Mouse (Mus musculus) neutrophil, adult 65 days (primary cell): ENCODE results near the gene Myo15. TPM values are rescaled to one million over a fixed set of nuclear protein-coding genes. Genes with fewer than 3 reads are reported as not detected.

ENCODE experiments used
- total RNA-seq: library from RNA; stranded (reverse); gene quantifications from 2 replicates; pipeline ENCODE4 v1.2.4, GENCODE M21; 2023

The Myo15 gene
- 0.22 and 0.29 TPM in 2 replicates for total RNA-seq

DNA sequence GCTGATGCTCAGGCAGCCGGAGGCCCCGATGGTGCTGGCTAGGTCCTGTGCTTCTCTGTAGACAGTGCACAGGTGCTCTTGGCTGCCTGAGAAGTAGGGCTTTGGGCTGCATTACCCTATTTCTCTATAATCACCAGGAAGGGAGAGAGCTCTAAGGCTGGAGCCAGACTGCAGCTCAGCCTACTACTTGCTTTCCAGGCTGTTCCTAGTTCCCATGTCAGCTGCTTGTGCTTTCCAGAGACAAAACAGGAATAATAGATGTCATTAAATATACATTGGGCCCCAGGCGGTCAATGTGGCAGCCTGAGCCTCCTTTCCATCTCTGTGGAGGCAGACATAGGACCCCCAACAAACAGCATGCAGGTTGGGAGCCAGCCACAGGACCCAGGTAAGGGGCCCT is at the start of gene Myo15:
TSS of gene Myo15 (plus strand) at position 301 of the 400 bp plus-strand sequence.

DNA sequence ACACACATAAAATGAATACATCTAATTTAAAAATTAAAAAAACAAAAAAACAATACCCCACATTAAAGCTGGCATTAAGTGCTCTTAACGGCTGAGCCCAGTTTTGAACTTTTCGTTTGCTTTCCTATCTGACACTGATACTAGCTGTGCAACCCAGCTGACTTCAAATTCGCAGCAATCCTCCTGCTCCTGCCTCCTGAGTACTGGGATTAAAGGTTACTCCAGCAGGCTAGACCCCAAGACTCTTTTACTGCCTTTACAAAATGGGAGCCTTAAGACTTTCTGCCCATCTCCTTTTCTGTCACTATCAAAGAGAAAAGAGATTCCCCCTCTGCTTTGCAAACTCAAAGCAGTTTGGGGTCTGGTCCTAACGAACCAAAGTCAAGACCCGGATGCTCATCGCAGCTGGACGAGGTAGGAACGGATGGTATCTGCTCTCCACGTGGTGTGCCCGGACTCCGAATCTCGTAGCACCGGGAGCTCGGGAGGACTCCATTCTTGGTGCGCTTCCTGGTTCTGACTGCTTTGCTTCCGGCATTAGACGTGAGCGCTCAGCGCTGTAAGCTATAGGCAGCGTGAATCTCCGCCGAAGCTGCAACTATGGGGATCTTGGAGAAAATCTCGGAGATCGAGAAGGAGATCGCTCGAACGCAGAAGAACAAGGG is 14.9 kb upstream of the Myo15 start, which contains the start of gene Drg2:
TSS of gene Drg2 (plus strand) at position 512 of the 665 bp plus-strand sequence.

DNA sequence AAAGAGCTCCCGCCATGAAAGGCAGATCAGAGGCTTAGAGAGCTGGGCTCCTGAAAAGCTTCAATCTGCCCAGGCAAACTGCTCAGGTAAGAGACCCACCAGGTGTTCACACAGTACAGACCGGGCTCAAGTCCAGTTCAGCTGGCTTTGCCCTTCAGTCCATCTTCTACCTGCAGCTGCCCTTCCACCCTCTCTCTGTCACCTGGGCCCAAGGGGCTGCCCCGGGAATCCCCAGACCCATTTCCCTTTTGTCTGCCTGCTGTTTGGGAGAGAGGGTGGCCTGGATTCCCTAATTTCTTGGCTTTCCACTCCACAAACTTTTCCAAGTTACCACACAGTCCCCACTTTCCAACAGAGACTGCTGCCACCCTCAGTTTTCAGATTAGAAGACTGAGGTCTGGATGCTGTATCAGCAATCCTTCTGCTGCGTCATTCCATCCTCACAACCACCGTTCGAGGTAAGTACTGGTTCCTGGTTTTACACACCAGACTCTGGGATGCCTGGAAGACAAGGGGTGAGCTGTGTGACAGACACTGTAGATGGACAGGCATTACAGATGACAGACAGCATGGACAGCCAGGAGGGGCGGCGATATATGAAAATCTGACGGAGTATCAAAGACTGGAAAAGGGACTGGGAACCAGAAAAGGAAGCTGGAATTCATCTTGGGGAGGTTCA is 67.2 kb downstream of the Myo15 start, which contains the start of gene Alkbh5:
TSS of gene Alkbh5 (plus strand) at position 202 of the 679 bp plus-strand sequence.

Other genes starting within 250 kb of the Myo15 start
- gene Srebf1, start 246.8 kb upstream of the Myo15 start, total RNA-seq: 66.6 and 68.9 TPM in 2 replicates
- 10.1 and 14.1 TPM in 2 replicates for gene Tom1l2, start 116.4 kb upstream of the Myo15 start, total RNA-seq
- gene Drc3, start 116.0 kb upstream of the Myo15 start, total RNA-seq: 0.32 and 0.36 TPM in 2 replicates
- gene Gid4, start 52.2 kb upstream of the Myo15 start, total RNA-seq: 4.2 and 5.6 TPM in 2 replicates
- 8.6 and 11.4 TPM in 2 replicates for gene Atpaf2, start 50.9 kb upstream of the Myo15 start, total RNA-seq
- gene Drg2, start 14.7 kb upstream of the Myo15 start, total RNA-seq: 29.1 and 36.8 TPM in 2 replicates
- 37.3 and 44.7 TPM in 2 replicates for gene Alkbh5, start 67.0 kb downstream of the Myo15 start, total RNA-seq
- gene Llgl1, start 230.4 kb downstream of the Myo15 start, total RNA-seq: 13.9 and 16.0 TPM in 2 replicates